18 mouse cellular contexts compared by ENCODE assay signal in genomic region chr16:72874934-72875732, GRCm38 (mm10).
A peak's percentile ranks its signal among the peaks of the same experiment; 100 is the strongest.
DNase-seq lines count a peak whose midpoint lies in the region; ATAC-seq and TF ChIP-seq lines count a peak whose summit lies in the region.
"Had no signal": no experiment of that assay in that cellular context is flagged by ENCODE, and none has a peak within 500 bp of the region (broad histone marks: within the 10 kb centered on the region; RNA-seq: fewer than 3 reads in every experiment).

No protein-coding gene starts in this region.

- H3K9ac ChIP-seq in forebrain, embryonic 15.5 days (replicated peaks), result no peak overlapping the region
- H3K9ac ChIP-seq in hindbrain, embryonic 16.5 days (ENCODE audit: low read depth, low read length), result no peak overlapping the region
- H3K9ac ChIP-seq in neural tube, embryonic 13.5 days, result no peak overlapping the region
- H3K9ac ChIP-seq: embryonic facial prominence, embryonic 15.5 days; heart, embryonic 12.5 days had no signal

- no peaks in the 10 kb centered on the region for H3K9me3 ChIP-seq in forebrain, embryonic 15.5 days
- H3K9me3 ChIP-seq in hindbrain, embryonic 16.5 days (ENCODE audit: control insufficient read depth, low read length), result no peaks in the 10 kb centered on the region
- no peaks in the 10 kb centered on the region for H3K9me3 ChIP-seq in neural tube, embryonic 13.5 days
- H3K9me3 ChIP-seq: embryonic facial prominence, embryonic 15.5 days; heart, embryonic 12.5 days had no signal

- WGBS in forebrain, embryonic 15.5 days, result 47% methylated on average over 8 of the region's 8 CpGs
- WGBS in hindbrain, embryonic 16.5 days, result 49% methylated on average over 8 of the region's 8 CpGs
- WGBS in neural tube, embryonic 13.5 days, result 52% methylated on average over 8 of the region's 8 CpGs

- H3K4me1 ChIP-seq in forebrain, embryonic 15.5 days, result peaks cover 11% of the 10 kb centered on the region; the same call in 1 of the 2 replicates
- H3K4me1 ChIP-seq in hindbrain, embryonic 16.5 days (ENCODE audit: control insufficient read depth, insufficient read depth, low read depth, low read length), result no peaks in the 10 kb centered on the region; the same call in 1 of the 2 replicates
- H3K4me1 ChIP-seq in neural tube, embryonic 13.5 days (replicated peaks), result peaks cover 11% of the 10 kb centered on the region

- DNase-seq in brain, embryonic 14.5 days (ENCODE audit: low read depth), result peak; percentile 84
- no peak for DNase-seq in adrenal gland, postnatal 14 days
- no peak for DNase-seq in cerebellum, adult 11-12 months
- DNase-seq in B cell, adult 2 months, result no peak
- DNase-seq: adrenal gland, postnatal 36 days; cerebellum, postnatal 25 days; gastrocnemius, postnatal 36 days; kidney, adult 18-20 months; kidney, postnatal 25 days; liver; lung, adult 18-20 months; lung, postnatal 4 days had no signal

- no peak for TF ChIP-seq CTCF in brain, embryonic 14.5 days (IDR thresholded peaks at IDR 0.05; ENCODE audit: borderline replicate concordance, extremely low read depth, insufficient read depth, insufficient read length)

- no peaks in the 10 kb centered on the region for H3K36me3 ChIP-seq in forebrain, embryonic 15.5 days
- H3K36me3 ChIP-seq in hindbrain, embryonic 16.5 days (ENCODE audit: control insufficient read depth, insufficient read depth, low read length), result no peaks in the 10 kb centered on the region
- no peaks in the 10 kb centered on the region for H3K36me3 ChIP-seq in neural tube, embryonic 13.5 days
- H3K36me3 ChIP-seq: embryonic facial prominence, embryonic 15.5 days; heart, embryonic 12.5 days had no signal

- TF ChIP-seq POLR2A in brain, embryonic 14.5 days (IDR thresholded peaks at IDR 0.05; ENCODE audit: borderline replicate concordance, extremely low read depth, insufficient read depth, insufficient read length, poor library complexity, severe bottlenecking), result no peak

- H3K4me2 ChIP-seq in forebrain, embryonic 15.5 days (replicated peaks), result no peak overlapping the region
- H3K4me2 ChIP-seq in hindbrain, embryonic 16.5 days (ENCODE audit: low read length), result no peak overlapping the region
- H3K4me2 ChIP-seq in neural tube, embryonic 13.5 days, result no peak overlapping the region
- H3K4me2 ChIP-seq: embryonic facial prominence, embryonic 15.5 days; heart, embryonic 12.5 days had no signal

- peak; percentile 48; the same call in 1 of the 2 replicates for ATAC-seq in forebrain, embryonic 15.5 days (replicated peaks)
- ATAC-seq in hindbrain, embryonic 16.5 days, result peak; percentile 48; the same call in 1 of the 2 replicates
- peak; percentile 50; the same call in 1 of the 2 replicates for ATAC-seq in neural tube, embryonic 13.5 days (ENCODE audit: low read depth)
- ATAC-seq: CD4-positive, CD25-positive, alpha-beta regulatory T cell, adult 4 months had no signal

- peak overlapping the region; percentile 47 for H3K27ac ChIP-seq in forebrain, embryonic 15.5 days (replicated peaks)
- H3K27ac ChIP-seq in hindbrain, embryonic 16.5 days (ENCODE audit: low read depth, low read length), result no peak overlapping the region
- peak overlapping the region; percentile 46 for H3K27ac ChIP-seq in neural tube, embryonic 13.5 days (replicated peaks)
- H3K27ac ChIP-seq: embryonic facial prominence, embryonic 15.5 days had no signal

- no peak overlapping the region for H3K4me3 ChIP-seq in forebrain, embryonic 15.5 days
- no peak overlapping the region for H3K4me3 ChIP-seq in hindbrain, embryonic 16.5 days (ENCODE audit: low read length)
- H3K4me3 ChIP-seq in neural tube, embryonic 13.5 days, result no peak overlapping the region
- H3K4me3 ChIP-seq: embryonic facial prominence, embryonic 15.5 days; heart, embryonic 12.5 days had no signal

- H3K27me3 ChIP-seq in forebrain, embryonic 15.5 days, result no peaks in the 10 kb centered on the region
- H3K27me3 ChIP-seq in hindbrain, embryonic 16.5 days (replicated peaks; ENCODE audit: control insufficient read depth, insufficient read depth, low read length), result no peaks in the 10 kb centered on the region
- no peaks in the 10 kb centered on the region for H3K27me3 ChIP-seq in neural tube, embryonic 13.5 days
- H3K27me3 ChIP-seq: embryonic facial prominence, embryonic 15.5 days; heart, embryonic 12.5 days had no signal
